Mouse (Mus musculus): ENCODE measurements around the gene Gm28048. TPM values are rescaled to one million over a fixed set of nuclear protein-coding genes. Genes with fewer than 3 reads are reported as not detected.

The Gm28048 gene
- 7.5 and 9.4 TPM in 2 replicates for polyA plus RNA-seq (2016; fragmentation: Nextera tagmentation; extraction: Ambion mirVana)

GRCm38 (mm10) chr11:22981984-22982757 lies at the start of gene Gm28048, which contains the start of gene Commd1:
Gm28048 (minus strand) TSS chr11:22982090.
Commd1 (minus strand) TSS chr11:22982382.
- Histone ChIP-seq H3K9ac (peak within 1 kb of the TSS; percentile 74), H3K4me3 (peak within 1 kb of the TSS; percentile 47), H3K36me3 (peaks cover 12% of the 10 kb centered on the region), H3K4me2 (replicated peaks) (peak within 1 kb of the TSS; percentile 80), H3K27ac (peak within 1 kb of the TSS; percentile 91), H3K4me1 (peaks cover 6% of the 10 kb centered on the region), H3K9me3 (no peaks in the 10 kb centered on the region), H3K27me3 (no peaks in the 10 kb centered on the region)
- ATAC-seq (ENCODE audit: insufficient number of reproducible peaks, insufficient read depth, low FRiP score, low TSS enrichment) = peak; percentile 91
- WGBS = 4% methylated on average over 42 of the region's 42 CpGs

- ATAC-seq (ENCODE audit: insufficient number of reproducible peaks, insufficient read depth, low FRiP score, low TSS enrichment) = no peak
Observed at GRCm38 (mm10) chr11:23029399-23029798, 47.5 kb upstream of the Gm28048 start.

GRCm38 (mm10) chr11:23028957-23029356 lies 47.1 kb upstream of the Gm28048 start:
- Histone ChIP-seq H3K4me2 (replicated peaks) (no peak overlapping the region), H3K9ac (no peak overlapping the region), H3K27me3 (no peaks in the 10 kb centered on the region), H3K27ac (no peak overlapping the region), H3K4me3 (no peak overlapping the region), H3K36me3 (no peaks in the 10 kb centered on the region), H3K9me3 (no peaks in the 10 kb centered on the region), H3K4me1 (no peaks in the 10 kb centered on the region)
- 70% methylated on average over 3 of the region's 3 CpGs for WGBS
- ATAC-seq (ENCODE audit: insufficient number of reproducible peaks, insufficient read depth, low FRiP score, low TSS enrichment) = no peak

More at GRCm38 (mm10) chr11:23029399-23029798, 47.5 kb upstream of the Gm28048 start:
- Histone ChIP-seq H3K4me3 (no peak overlapping the region), H3K4me1 (no peaks in the 10 kb centered on the region), H3K4me2 (replicated peaks) (no peak overlapping the region), H3K36me3 (no peaks in the 10 kb centered on the region), H3K9ac (no peak overlapping the region), H3K9me3 (no peaks in the 10 kb centered on the region), H3K27me3 (no peaks in the 10 kb centered on the region), H3K27ac (no peak overlapping the region)
- WGBS = 76% methylated on average over 6 of the region's 6 CpGs

GRCm38 (mm10) chr11:23024169-23024568 lies 42.3 kb upstream of the Gm28048 start:
- no peak overlapping the region for H3K27ac ChIP-seq
- H3K36me3 ChIP-seq = no peaks in the 10 kb centered on the region
- no peaks in the 10 kb centered on the region for H3K27me3 ChIP-seq
- H3K4me1 ChIP-seq = 0 out of 2 replicates have a peak, but pooled peaks cover 3% of the 10 kb centered on the region
- no peak overlapping the region for H3K9ac ChIP-seq
- no peak overlapping the region for H3K4me2 ChIP-seq (replicated peaks)
- no peak overlapping the region for H3K4me3 ChIP-seq
- ATAC-seq (ENCODE audit: insufficient number of reproducible peaks, insufficient read depth, low FRiP score, low TSS enrichment) = no peak
- H3K9me3 ChIP-seq = no peaks in the 10 kb centered on the region
- WGBS = 65% methylated on average over 3 of the region's 3 CpGs

- H3K9ac ChIP-seq = no peak overlapping the region
- no peak overlapping the region for H3K4me3 ChIP-seq
- no peak overlapping the region for H3K4me2 ChIP-seq (replicated peaks)
- H3K27me3 ChIP-seq = no peaks in the 10 kb centered on the region
- no peak for ATAC-seq (ENCODE audit: insufficient number of reproducible peaks, insufficient read depth, low FRiP score, low TSS enrichment)
- H3K36me3 ChIP-seq = no peaks in the 10 kb centered on the region
- 92% methylated on average over 2 of the region's 2 CpGs for WGBS
- no peak overlapping the region for H3K27ac ChIP-seq
- H3K9me3 ChIP-seq = no peaks in the 10 kb centered on the region
- H3K4me1 ChIP-seq = 0 out of 2 replicates have a peak, but pooled peaks cover 3% of the 10 kb centered on the region
Observed at GRCm38 (mm10) chr11:23023155-23023554, 41.3 kb upstream of the Gm28048 start.

GRCm38 (mm10) chr11:23020841-23021240 lies 39.0 kb upstream of the Gm28048 start:
- H3K4me2 ChIP-seq (replicated peaks) = no peak overlapping the region
- no peak overlapping the region for H3K9ac ChIP-seq
- H3K27ac ChIP-seq = no peak overlapping the region
- no peak overlapping the region for H3K4me3 ChIP-seq
- 87% methylated on average over 14 of the region's 14 CpGs for WGBS
- H3K9me3 ChIP-seq = no peaks in the 10 kb centered on the region
- H3K27me3 ChIP-seq = no peaks in the 10 kb centered on the region
- no peaks in the 10 kb centered on the region for H3K36me3 ChIP-seq
- no peak for ATAC-seq (ENCODE audit: insufficient number of reproducible peaks, insufficient read depth, low FRiP score, low TSS enrichment)
- 0 out of 2 replicates have a peak, but pooled peaks cover 3% of the 10 kb centered on the region for H3K4me1 ChIP-seq

GRCm38 (mm10) chr11:23020116-23020770 lies 38.4 kb upstream of the Gm28048 start:
- H3K27me3 ChIP-seq = no peaks in the 10 kb centered on the region
- ATAC-seq (ENCODE audit: insufficient number of reproducible peaks, insufficient read depth, low FRiP score, low TSS enrichment) = no peak
- 56% methylated on average over 24 of the region's 24 CpGs for WGBS
- no peaks in the 10 kb centered on the region for H3K9me3 ChIP-seq
- H3K4me1 ChIP-seq = 0 out of 2 replicates have a peak, but pooled peaks cover 3% of the 10 kb centered on the region
- no peak overlapping the region for H3K9ac ChIP-seq
- no peak overlapping the region for H3K27ac ChIP-seq
- H3K4me3 ChIP-seq = no peak overlapping the region
- no peak overlapping the region for H3K4me2 ChIP-seq (replicated peaks)
- H3K36me3 ChIP-seq = no peaks in the 10 kb centered on the region

GRCm38 (mm10) chr11:23017943-23018342 lies 36.1 kb upstream of the Gm28048 start:
- no peaks in the 10 kb centered on the region for H3K36me3 ChIP-seq
- 95% methylated on average over 4 of the region's 4 CpGs for WGBS
- H3K4me1 ChIP-seq = 0 out of 2 replicates have a peak, but pooled peaks cover 3% of the 10 kb centered on the region
- no peak overlapping the region for H3K4me2 ChIP-seq (replicated peaks)
- no peaks in the 10 kb centered on the region for H3K9me3 ChIP-seq
- ATAC-seq (ENCODE audit: insufficient number of reproducible peaks, insufficient read depth, low FRiP score, low TSS enrichment) = no peak
- H3K9ac ChIP-seq = no peak overlapping the region
- no peak overlapping the region for H3K4me3 ChIP-seq
- H3K27me3 ChIP-seq = no peaks in the 10 kb centered on the region
- H3K27ac ChIP-seq = no peak overlapping the region

GRCm38 (mm10) chr11:23014996-23015395 lies 33.1 kb upstream of the Gm28048 start:
- no peaks in the 10 kb centered on the region for H3K36me3 ChIP-seq
- H3K9me3 ChIP-seq = no peaks in the 10 kb centered on the region
- no peaks in the 10 kb centered on the region for H3K4me1 ChIP-seq
- no peak overlapping the region for H3K4me2 ChIP-seq (replicated peaks)
- no peak overlapping the region for H3K9ac ChIP-seq
- no peak overlapping the region for H3K27ac ChIP-seq
- ATAC-seq (ENCODE audit: insufficient number of reproducible peaks, insufficient read depth, low FRiP score, low TSS enrichment) = no peak
- no peak overlapping the region for H3K4me3 ChIP-seq
- no peaks in the 10 kb centered on the region for H3K27me3 ChIP-seq
- 70% methylated on average over 6 of the region's 6 CpGs for WGBS

- no peak overlapping the region for H3K4me3 ChIP-seq
- H3K27ac ChIP-seq = no peak overlapping the region
- H3K27me3 ChIP-seq = no peaks in the 10 kb centered on the region
- no peak for ATAC-seq (ENCODE audit: insufficient number of reproducible peaks, insufficient read depth, low FRiP score, low TSS enrichment)
- no peaks in the 10 kb centered on the region for H3K4me1 ChIP-seq
- H3K4me2 ChIP-seq (replicated peaks) = no peak overlapping the region
- WGBS = 76% methylated on average over 4 of the region's 4 CpGs
- no peaks in the 10 kb centered on the region for H3K9me3 ChIP-seq
- no peak overlapping the region for H3K9ac ChIP-seq
- H3K36me3 ChIP-seq = no peaks in the 10 kb centered on the region
Observed at GRCm38 (mm10) chr11:23013580-23014294, 31.8 kb upstream of the Gm28048 start.

GRCm38 (mm10) chr11:23013096-23013495 lies 31.2 kb upstream of the Gm28048 start:
- Histone ChIP-seq H3K4me2 (replicated peaks) (no peak overlapping the region), H3K27ac (no peak overlapping the region), H3K27me3 (no peaks in the 10 kb centered on the region), H3K4me1 (no peaks in the 10 kb centered on the region), H3K36me3 (no peaks in the 10 kb centered on the region), H3K9me3 (no peaks in the 10 kb centered on the region), H3K9ac (no peak overlapping the region), H3K4me3 (no peak overlapping the region)
- no peak for ATAC-seq (ENCODE audit: insufficient number of reproducible peaks, insufficient read depth, low FRiP score, low TSS enrichment)
- 78% methylated on average over 1 of the region's 1 CpGs for WGBS

All from embryonic facial prominence, embryonic 12.5 days (tissue).